Mouse (Mus musculus): Measurements from ENCODE around the gene Dclk2. TPM values are rescaled to one million over a fixed set of nuclear protein-coding genes. Genes with fewer than 3 reads are reported as not detected.

Gene Dclk2
- polyA plus RNA-seq, 1 experiment, result 3.2 TPM

DNA sequence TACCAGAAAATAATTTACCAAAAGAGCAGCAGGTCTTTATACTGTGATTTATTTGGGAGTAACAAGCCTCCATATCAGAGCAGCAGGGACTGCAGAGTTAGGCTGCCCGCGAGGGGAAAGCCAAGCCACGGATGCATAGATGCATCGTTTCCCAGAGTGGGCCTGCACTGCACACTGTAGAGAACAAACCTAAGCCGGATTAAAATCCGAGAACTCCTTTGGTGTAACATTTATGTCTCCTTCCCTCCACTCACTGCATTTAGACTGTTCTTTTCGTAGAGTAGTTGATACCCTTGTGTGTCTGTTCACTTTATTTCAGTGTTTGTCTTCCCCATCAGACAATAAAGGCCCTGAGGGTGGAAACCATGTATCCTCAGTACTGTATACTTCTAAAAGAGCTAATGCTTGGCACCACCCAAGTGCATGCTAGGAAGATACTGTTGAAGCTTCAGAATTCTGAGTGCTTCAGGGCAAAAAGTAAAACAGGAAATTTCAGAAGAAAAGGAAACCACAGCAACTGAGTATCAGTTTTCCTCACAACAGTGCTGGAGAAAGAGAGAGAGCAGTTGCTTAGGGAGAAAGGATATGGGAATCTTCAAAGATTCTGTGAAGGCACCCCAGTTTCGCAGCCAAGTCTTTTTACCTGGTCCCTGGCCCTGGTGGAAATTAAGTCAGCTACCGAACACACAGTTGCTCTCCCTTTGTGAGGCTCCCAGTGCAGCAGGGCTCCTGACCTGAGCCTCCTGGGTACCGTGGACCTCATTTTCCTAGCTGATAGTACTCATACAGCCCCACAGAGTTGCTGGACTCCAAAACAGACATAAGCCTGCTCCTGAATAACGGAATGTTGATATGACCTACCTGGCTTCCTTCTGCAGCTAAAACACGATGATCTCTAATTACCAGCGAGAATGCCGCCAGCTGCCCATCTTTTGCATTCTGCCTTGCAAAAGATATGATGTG, 165.8 kb downstream of the Dclk2 start:
- Histone ChIP-seq H3K4me1 (ENCODE audit: control insufficient read depth, insufficient read depth, low read length) (peaks cover 5% of the 10 kb centered on the region), H3K27ac (ENCODE audit: insufficient read depth, low read depth, low read length) (peak overlapping the region; percentile 43; the same call in 1 of the 2 replicates), H3K4me3 (ENCODE audit: insufficient read depth, low read depth, low read length) (no peak overlapping the region), H3K36me3 (ENCODE audit: control insufficient read depth, insufficient read depth, low read length) (no peaks in the 10 kb centered on the region), H3K27me3 (replicated peaks; ENCODE audit: control insufficient read depth, insufficient read depth, low read length) (no peaks in the 10 kb centered on the region)
- TF ChIP-seq CTCF (conservative IDR thresholded peaks at IDR 0.05; ENCODE audit: insufficient read depth, insufficient read length, low read depth, low read length), result no peak
- TF ChIP-seq POLR2A (IDR thresholded peaks at IDR 0.05; ENCODE audit: low read depth, low read length), result no peak
- WGBS, result 67% methylated on average over 14 of the region's 14 CpGs
- DNase-seq, result no peak

- TF ChIP-seq POLR2A (IDR thresholded peaks at IDR 0.05; ENCODE audit: low read depth, low read length) (no peak), CTCF (conservative IDR thresholded peaks at IDR 0.05; ENCODE audit: insufficient read depth, insufficient read length, low read depth, low read length) (no peak)
- WGBS, result 9% methylated on average over 6 of the region's 6 CpGs
- Histone ChIP-seq H3K36me3 (ENCODE audit: control insufficient read depth, insufficient read depth, low read length) (no peaks in the 10 kb centered on the region), H3K27ac (ENCODE audit: insufficient read depth, low read depth, low read length) (no peak overlapping the region), H3K4me3 (ENCODE audit: insufficient read depth, low read depth, low read length) (no peak overlapping the region), H3K27me3 (replicated peaks; ENCODE audit: control insufficient read depth, insufficient read depth, low read length) (no peaks in the 10 kb centered on the region), H3K4me1 (ENCODE audit: control insufficient read depth, insufficient read depth, low read length) (peaks cover 5% of the 10 kb centered on the region)
- DNase-seq, result peak; percentile 63
Measured at GRCm38 (mm10) chr3:86754178-86754577, 166.5 kb downstream of the Dclk2 start.

GRCm38 (mm10) chr3:86750652-86751051, 170.0 kb downstream of the Dclk2 start:
- Histone ChIP-seq H3K36me3 (ENCODE audit: control insufficient read depth, insufficient read depth, low read length) (no peaks in the 10 kb centered on the region), H3K4me3 (ENCODE audit: insufficient read depth, low read depth, low read length) (no peak overlapping the region), H3K27ac (ENCODE audit: insufficient read depth, low read depth, low read length) (no peak overlapping the region), H3K4me1 (ENCODE audit: control insufficient read depth, insufficient read depth, low read length) (peaks cover 5% of the 10 kb centered on the region), H3K27me3 (replicated peaks; ENCODE audit: control insufficient read depth, insufficient read depth, low read length) (no peaks in the 10 kb centered on the region)
- TF ChIP-seq POLR2A (IDR thresholded peaks at IDR 0.05; ENCODE audit: low read depth, low read length) (no peak), CTCF (conservative IDR thresholded peaks at IDR 0.05; ENCODE audit: insufficient read depth, insufficient read length, low read depth, low read length) (no peak)
- no peak for DNase-seq
- WGBS, result 56% methylated on average over 7 of the region's 7 CpGs

- 52% methylated on average over 10 of the region's 10 CpGs for WGBS
- H3K36me3 ChIP-seq (ENCODE audit: control insufficient read depth, insufficient read depth, low read length), result no peaks in the 10 kb centered on the region
- H3K4me1 ChIP-seq (ENCODE audit: control insufficient read depth, insufficient read depth, low read length), result peaks cover 3% of the 10 kb centered on the region
Measured at GRCm38 (mm10) chr3:86745769-86746512, 174.7 kb downstream of the Dclk2 start.

DNA sequence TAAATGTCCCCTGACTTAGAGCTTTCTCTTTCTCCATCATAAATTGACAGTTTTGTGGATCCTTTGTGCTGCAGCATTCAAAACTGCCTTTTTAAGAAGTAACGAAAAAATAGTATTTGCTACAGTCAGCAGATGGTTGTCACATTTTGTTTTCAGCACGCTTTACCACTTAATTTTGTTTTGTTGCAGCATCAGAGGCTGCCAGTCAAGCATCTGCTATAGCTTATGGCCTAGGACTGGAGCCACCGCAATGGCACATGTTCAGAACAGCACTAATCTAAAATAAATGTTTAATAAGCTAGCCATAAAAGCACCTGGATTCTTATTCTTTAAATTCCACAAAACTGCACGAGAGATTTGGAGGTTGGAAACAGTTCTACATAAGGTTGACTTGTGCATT, 175.3 kb downstream of the Dclk2 start:
- WGBS, result 62% methylated on average over 4 of the region's 4 CpGs
- H3K27ac ChIP-seq (ENCODE audit: insufficient read depth, low read depth, low read length), result peak overlapping the region; percentile 97
- H3K4me1 ChIP-seq (ENCODE audit: control insufficient read depth, insufficient read depth, low read length), result no peaks in the 10 kb centered on the region; the same call in 1 of the 2 replicates
- no peak for TF ChIP-seq POLR2A (IDR thresholded peaks at IDR 0.05; ENCODE audit: low read depth, low read length)
- no peak for DNase-seq
- H3K27me3 ChIP-seq (replicated peaks; ENCODE audit: control insufficient read depth, insufficient read depth, low read length), result no peaks in the 10 kb centered on the region
- H3K4me3 ChIP-seq (ENCODE audit: insufficient read depth, low read depth, low read length), result no peak overlapping the region
- H3K36me3 ChIP-seq (ENCODE audit: control insufficient read depth, insufficient read depth, low read length), result no peaks in the 10 kb centered on the region

More at GRCm38 (mm10) chr3:86745769-86746512, 174.7 kb downstream of the Dclk2 start:
- Histone ChIP-seq H3K27me3 (replicated peaks; ENCODE audit: control insufficient read depth, insufficient read depth, low read length) (no peaks in the 10 kb centered on the region), H3K4me3 (ENCODE audit: insufficient read depth, low read depth, low read length) (no peak overlapping the region), H3K27ac (ENCODE audit: insufficient read depth, low read depth, low read length) (peak overlapping the region; percentile 97)
- TF ChIP-seq POLR2A (IDR thresholded peaks at IDR 0.05; ENCODE audit: low read depth, low read length), result no peak
- TF ChIP-seq CTCF (conservative IDR thresholded peaks at IDR 0.05; ENCODE audit: insufficient read depth, insufficient read length, low read depth, low read length), result no peak
- peak; percentile 64 for DNase-seq

- H3K27ac ChIP-seq (ENCODE audit: insufficient read depth, low read depth, low read length), result no peak overlapping the region
- TF ChIP-seq CTCF (conservative IDR thresholded peaks at IDR 0.05; ENCODE audit: insufficient read depth, insufficient read length, low read depth, low read length) (no peak), POLR2A (IDR thresholded peaks at IDR 0.05; ENCODE audit: low read depth, low read length) (no peak)
- no peaks in the 10 kb centered on the region for H3K27me3 ChIP-seq (replicated peaks; ENCODE audit: control insufficient read depth, insufficient read depth, low read length)
- H3K4me1 ChIP-seq (ENCODE audit: control insufficient read depth, insufficient read depth, low read length), result no peaks in the 10 kb centered on the region
- H3K36me3 ChIP-seq (ENCODE audit: control insufficient read depth, insufficient read depth, low read length), result peaks cover 2% of the 10 kb centered on the region; the same call in 1 of the 2 replicates
- DNase-seq, result no peak
- 95% methylated on average over 4 of the region's 4 CpGs for WGBS
- H3K4me3 ChIP-seq (ENCODE audit: insufficient read depth, low read depth, low read length), result no peak overlapping the region
Measured at GRCm38 (mm10) chr3:86739745-86740144, 180.9 kb downstream of the Dclk2 start.

- peaks cover 2% of the 10 kb centered on the region; the same call in 1 of the 2 replicates for H3K36me3 ChIP-seq (ENCODE audit: control insufficient read depth, insufficient read depth, low read length)
- no peaks in the 10 kb centered on the region for H3K27me3 ChIP-seq (replicated peaks; ENCODE audit: control insufficient read depth, insufficient read depth, low read length)
- TF ChIP-seq CTCF (conservative IDR thresholded peaks at IDR 0.05; ENCODE audit: insufficient read depth, insufficient read length, low read depth, low read length), result no peak
- no peak for TF ChIP-seq POLR2A (IDR thresholded peaks at IDR 0.05; ENCODE audit: low read depth, low read length)
- 86% methylated on average over 3 of the region's 3 CpGs for WGBS
- no peak for DNase-seq
- no peak overlapping the region for H3K27ac ChIP-seq (ENCODE audit: insufficient read depth, low read depth, low read length)
- H3K4me1 ChIP-seq (ENCODE audit: control insufficient read depth, insufficient read depth, low read length), result no peaks in the 10 kb centered on the region
- H3K4me3 ChIP-seq (ENCODE audit: insufficient read depth, low read depth, low read length), result no peak overlapping the region
Measured at GRCm38 (mm10) chr3:86738831-86739230, 181.8 kb downstream of the Dclk2 start.

Other genes with a start within 250 kb of the Dclk2 start
- 13.8 and 17.5 TPM in 2 replicates for gene Cd1d1, start 78.6 kb upstream of the Dclk2 start, polyA plus RNA-seq (2012; rRNA removed)

Measured in kidney, adult 2 months (tissue).